Mouse (Mus musculus) layer of hippocampus, adult 18-20 months (tissue): ENCODE results near the gene Erg. TPM values are rescaled to one million over a fixed set of nuclear protein-coding genes. Genes with fewer than 3 reads are reported as not detected.

Experiments used
- DNase-seq, 2 experiments: peaks; one replicate each; pipeline ENCODE4 v3.0.0; 2022; ENCODE audit warnings: low spot score in 2 of 2
- total RNA-seq, 2 experiments: library from RNA; stranded (reverse); gene quantifications; 2 replicates each; pipeline ENCODE4 v1.2.3; 2021

Erg gene
- total RNA-seq, 2 experiments from 2014 or later: 3.6 to 4.8 TPM

GRCm38 (mm10) chr16:95585541-95586310 is 667 bp downstream of the Erg start:
- no peak for DNase-seq

GRCm38 (mm10) chr16:95584751-95585528 is 1.5 kb downstream of the Erg start:
- DNase-seq: no peak

- DNase-seq: no peak
These were observed 7.1 kb downstream of the Erg start for GRCm38 (mm10) chr16:95579289-95579688.

- DNase-seq: peak; percentile 54 to 67
These were observed 13.2 kb downstream of the Erg start for GRCm38 (mm10) chr16:95573163-95573562.

GRCm38 (mm10) chr16:95570616-95571015 is 15.8 kb downstream of the Erg start:
- DNase-seq: no peak

GRCm38 (mm10) chr16:95556834-95557233 is 29.6 kb downstream of the Erg start:
- DNase-seq: no peak

GRCm38 (mm10) chr16:95553136-95553535 is 33.3 kb downstream of the Erg start:
- DNase-seq: no peak

- DNase-seq: no peak
These were observed 33.9 kb downstream of the Erg start for GRCm38 (mm10) chr16:95552495-95552894.

- no peak for DNase-seq
These were observed 35.9 kb downstream of the Erg start for GRCm38 (mm10) chr16:95550496-95550895.

- DNase-seq: no peak
These were observed 41.6 kb downstream of the Erg start for GRCm38 (mm10) chr16:95544753-95545152.

GRCm38 (mm10) chr16:95543471-95543870 is 42.9 kb downstream of the Erg start:
- DNase-seq: peak; percentile 2 to 21

- no peak for DNase-seq
These were observed 51.2 kb downstream of the Erg start for GRCm38 (mm10) chr16:95535151-95535550.

GRCm38 (mm10) chr16:95532387-95533077 is 53.9 kb downstream of the Erg start:
- DNase-seq: no peak

- no peak for DNase-seq
These were observed 58.8 kb downstream of the Erg start for GRCm38 (mm10) chr16:95527561-95527960.

- no peak for DNase-seq
These were observed 66.9 kb downstream of the Erg start for GRCm38 (mm10) chr16:95519520-95519919.

GRCm38 (mm10) chr16:95506051-95506450 is 80.3 kb downstream of the Erg start:
- DNase-seq: no peak

- no peak for DNase-seq
These were observed 89.7 kb downstream of the Erg start for GRCm38 (mm10) chr16:95496582-95497300.

GRCm38 (mm10) chr16:95494108-95494507 is 92.3 kb downstream of the Erg start:
- DNase-seq: no peak

- DNase-seq: no peak
These were observed 93.1 kb downstream of the Erg start for GRCm38 (mm10) chr16:95493336-95493735.

GRCm38 (mm10) chr16:95492146-95492545 is 94.2 kb downstream of the Erg start:
- no peak for DNase-seq

- DNase-seq: no peak
These were observed 96.0 kb downstream of the Erg start for GRCm38 (mm10) chr16:95490386-95490785.
